Comparison of ENCODE assay signal across 17 mouse cellular contexts in genomic region chr14:119678574-119678973, GRCm38 (mm10).
"Had no signal": no experiment of that assay in that cellular context is flagged by ENCODE, and none has a peak within 500 bp of the region (broad histone marks: within the 10 kb centered on the region; RNA-seq: fewer than 3 reads in every experiment).

No protein-coding gene starts in this region.

- H3K27ac ChIP-seq: liver, embryonic 15.5 days; lung, embryonic 15.5 days; midbrain, embryonic 10.5 days; midbrain, embryonic 12.5 days; neural tube, embryonic 12.5 days had no signal

- DNase-seq: liver, postnatal 0 days; lung, adult 2 months; lung, postnatal 4 days; midbrain, embryonic 14.5 days; right cerebral cortex, postnatal 14 days; right cerebral cortex, postnatal 4 days; spleen, adult 18-20 months; thymus, adult 2 months; thymus, postnatal 25 days; thymus, postnatal 4 days had no signal

- H3K4me1 ChIP-seq: liver, embryonic 15.5 days; lung, embryonic 15.5 days; midbrain, embryonic 10.5 days; midbrain, embryonic 12.5 days; neural tube, embryonic 12.5 days had no signal

- H3K27me3 ChIP-seq: liver, embryonic 15.5 days; lung, embryonic 15.5 days; midbrain, embryonic 12.5 days; neural tube, embryonic 12.5 days had no signal

- ATAC-seq: liver, postnatal 0 days; lung, postnatal 0 days; midbrain, embryonic 16.5 days had no signal

- H3K4me3 ChIP-seq: liver, embryonic 15.5 days; lung, embryonic 15.5 days; midbrain, embryonic 10.5 days; midbrain, embryonic 12.5 days; neural tube, embryonic 12.5 days had no signal

- H3K9ac ChIP-seq: liver, embryonic 15.5 days; liver, postnatal 0 days; lung, embryonic 15.5 days; midbrain, embryonic 12.5 days; neural tube, embryonic 12.5 days had no signal

- H3K4me2 ChIP-seq: liver, embryonic 15.5 days; lung, embryonic 15.5 days; midbrain, embryonic 12.5 days; neural tube, embryonic 12.5 days had no signal

- H3K36me3 ChIP-seq: liver, embryonic 15.5 days; lung, embryonic 15.5 days; midbrain, embryonic 10.5 days; midbrain, embryonic 12.5 days; neural tube, embryonic 12.5 days had no signal

- H3K9me3 ChIP-seq: liver, embryonic 15.5 days; lung, embryonic 15.5 days; midbrain, embryonic 10.5 days; midbrain, embryonic 12.5 days; neural tube, embryonic 12.5 days had no signal
